Mouse (Mus musculus) hindbrain, embryonic 13.5 days (tissue): ENCODE data around the gene Eif2b5. TPM values are rescaled to one million over a fixed set of nuclear protein-coding genes. Genes with fewer than 3 reads are reported as not detected.
A peak's percentile ranks its signal among the peaks of the same experiment; 100 is the strongest.

ENCODE experiments used
- ATAC-seq: fragments of 200-750 bp; cut with Nextera tagmentation; 2 replicates; pipeline ENCODE4 v1.8.0; 2017; ENCODE audit warnings: moderate TSS enrichment; ENCODE audit not compliant: low FRiP score
- H3K27ac ChIP-seq: fragments of 300-500 bp; sonication (generic); 2 replicates; pipeline ENCODE4 v1.5.1; 2015; ENCODE audit warnings: inconsistent platforms, mild to moderate bottlenecking, moderate library complexity
- H3K27me3 ChIP-seq: fragments of 300-500 bp; sonication (generic); 2 replicates; pipeline ENCODE4 v1.6.1; 2015; ENCODE audit warnings: mild to moderate bottlenecking, inconsistent platforms
- H3K36me3 ChIP-seq: fragments of 300-500 bp; sonication (generic); 2 replicates; pipeline ENCODE4 v1.6.1; 2015; ENCODE audit warnings: mild to moderate bottlenecking, inconsistent platforms
- H3K4me1 ChIP-seq: fragments of 300-500 bp; sonication (generic); replicated peaks from 2 replicates; pipeline ENCODE4 v1.6.1; 2015; ENCODE audit warnings: inconsistent platforms
- H3K4me2 ChIP-seq: fragments of 300-500 bp; sonication (generic); 2 replicates; pipeline ENCODE4 v1.6.1; 2015; ENCODE audit warnings: inconsistent platforms, mild to moderate bottlenecking, moderate library complexity
- H3K4me3 ChIP-seq: fragments of 300-500 bp; sonication (generic); 2 replicates; pipeline ENCODE4 v1.5.1; 2015; ENCODE audit warnings: mild to moderate bottlenecking, inconsistent platforms
- H3K9ac ChIP-seq: fragments of 300-500 bp; sonication (generic); 2 replicates; pipeline ENCODE4 v1.6.1; 2015; ENCODE audit warnings: mild to moderate bottlenecking, inconsistent platforms
- H3K9me3 ChIP-seq: fragments of 300-500 bp; sonication (generic); 2 replicates; pipeline ENCODE4 v1.6.1; 2016; ENCODE audit warnings: inconsistent platforms
- WGBS: fragments of 180-500 bp; shearing (Covaris S2); methylation state at CpG from one replicate; pipeline ENCODE4 v1.1.7; 2015; 5-methylcytosine and 5-hydroxymethylcytosine counted together
- polyA plus RNA-seq: library from polyadenylated mRNA; unstranded; fragments of >200 nt; fragmentation: Nextera tagmentation; extraction: Ambion mirVana; gene quantifications from 2 replicates; pipeline ENCODE4 v1.2.1, GENCODE M21; 2015

Eif2b5 gene
- polyA plus RNA-seq, 1 experiment from 2014 or later: 99.5 TPM

- peaks cover 96% of the 10 kb centered on the region for H3K36me3 ChIP-seq
Measured at GRCm38 (mm10) chr16:20528779-20529178, 30.2 kb downstream of the Eif2b5 start.

GRCm38 (mm10) chr16:20529375-20529774 lies 30.8 kb downstream of the Eif2b5 start:
- Histone ChIP-seq H3K9me3 (no peaks in the 10 kb centered on the region), H3K36me3 (peaks cover 90% of the 10 kb centered on the region), H3K4me1 (no peaks in the 10 kb centered on the region), H3K27ac (no peak overlapping the region), H3K27me3 (no peaks in the 10 kb centered on the region), H3K9ac (no peak overlapping the region), H3K4me3 (no peak overlapping the region), H3K4me2 (no peak overlapping the region)
- 76% methylated on average over 1 of the region's 1 CpGs for WGBS
- ATAC-seq: no peak

More at GRCm38 (mm10) chr16:20528779-20529178, 30.2 kb downstream of the Eif2b5 start:
- Histone ChIP-seq H3K27ac (no peak overlapping the region), H3K4me3 (no peak overlapping the region), H3K4me2 (no peak overlapping the region), H3K27me3 (no peaks in the 10 kb centered on the region), H3K9me3 (no peaks in the 10 kb centered on the region), H3K9ac (no peak overlapping the region), H3K4me1 (no peaks in the 10 kb centered on the region)
- ATAC-seq: no peak
- WGBS: 91% methylated on average over 5 of the region's 5 CpGs

- WGBS: 95% methylated on average over 20 of the region's 20 CpGs
Measured at GRCm38 (mm10) chr16:20530941-20531340, 32.3 kb downstream of the Eif2b5 start.

GRCm38 (mm10) chr16:20534617-20535295 lies 36.1 kb downstream of the Eif2b5 start:
- no peak for ATAC-seq
- Histone ChIP-seq H3K4me3 (peak overlapping the region; percentile 91; the same call in 1 of the 2 replicates), H3K4me2 (no peak overlapping the region), H3K9ac (no peak overlapping the region), H3K27me3 (no peaks in the 10 kb centered on the region), H3K36me3 (peaks cover 60% of the 10 kb centered on the region), H3K4me1 (peaks cover 27% of the 10 kb centered on the region), H3K9me3 (no peaks in the 10 kb centered on the region), H3K27ac (no peak overlapping the region)
- 50% methylated on average over 10 of the region's 10 CpGs for WGBS

More at GRCm38 (mm10) chr16:20530941-20531340, 32.3 kb downstream of the Eif2b5 start:
- Histone ChIP-seq H3K27ac (no peak overlapping the region), H3K4me3 (no peak overlapping the region), H3K9me3 (no peaks in the 10 kb centered on the region), H3K4me2 (no peak overlapping the region), H3K36me3 (peaks cover 76% of the 10 kb centered on the region), H3K27me3 (no peaks in the 10 kb centered on the region), H3K9ac (no peak overlapping the region), H3K4me1 (no peaks in the 10 kb centered on the region)
- ATAC-seq: no peak

GRCm38 (mm10) chr16:20535296-20536080 lies 36.9 kb downstream of the Eif2b5 start, which contains the start of gene Ap2m1:
Ap2m1 (plus strand) TSS chr16:20535478.
- H3K27me3 ChIP-seq: no peaks in the 10 kb centered on the region
- H3K4me1 ChIP-seq: peaks cover 27% of the 10 kb centered on the region
- peak within 1 kb of the TSS; percentile 94 for H3K4me2 ChIP-seq
- peak within 1 kb of the TSS; percentile 90 for H3K27ac ChIP-seq
- peak within 1 kb of the TSS; percentile 91 for H3K4me3 ChIP-seq
- under 1% methylated on average over 48 of the region's 52 CpGs for WGBS
- H3K9me3 ChIP-seq: no peaks in the 10 kb centered on the region
- peak; percentile 98 for ATAC-seq
- peaks cover 60% of the 10 kb centered on the region for H3K36me3 ChIP-seq
- H3K9ac ChIP-seq: peak within 1 kb of the TSS; percentile 99

GRCm38 (mm10) chr16:20536081-20536665 lies 37.6 kb downstream of the Eif2b5 start:
- Histone ChIP-seq H3K4me1 (peaks cover 27% of the 10 kb centered on the region), H3K4me2 (peak overlapping the region; percentile 94), H3K27me3 (no peaks in the 10 kb centered on the region), H3K27ac (peak overlapping the region; percentile 90), H3K9me3 (no peaks in the 10 kb centered on the region), H3K9ac (peak overlapping the region; percentile 99), H3K36me3 (peaks cover 60% of the 10 kb centered on the region), H3K4me3 (peak overlapping the region; percentile 91)
- WGBS: 39% methylated on average over 8 of the region's 9 CpGs
- ATAC-seq: no peak

GRCm38 (mm10) chr16:20537071-20537471 lies 38.5 kb downstream of the Eif2b5 start:
- peak overlapping the region; percentile 91 for H3K4me3 ChIP-seq
- H3K9ac ChIP-seq: peak overlapping the region; percentile 99
- H3K9me3 ChIP-seq: no peaks in the 10 kb centered on the region
- 26% methylated on average over 5 of the region's 5 CpGs for WGBS
- H3K36me3 ChIP-seq: peaks cover 60% of the 10 kb centered on the region
- no peaks in the 10 kb centered on the region for H3K27me3 ChIP-seq
- peaks cover 27% of the 10 kb centered on the region for H3K4me1 ChIP-seq
- ATAC-seq: no peak
- peak overlapping the region; percentile 64; the same call in 1 of the 2 replicates for H3K27ac ChIP-seq
- H3K4me2 ChIP-seq: peak overlapping the region; percentile 94

GRCm38 (mm10) chr16:20537601-20538320 lies 39.1 kb downstream of the Eif2b5 start:
- H3K4me3 ChIP-seq: peak overlapping the region; percentile 91
- H3K9me3 ChIP-seq: no peaks in the 10 kb centered on the region
- no peaks in the 10 kb centered on the region for H3K27me3 ChIP-seq
- ATAC-seq: no peak
- H3K4me2 ChIP-seq: peak overlapping the region; percentile 94
- H3K36me3 ChIP-seq: peaks cover 61% of the 10 kb centered on the region
- 41% methylated on average over 6 of the region's 6 CpGs for WGBS
- peaks cover 27% of the 10 kb centered on the region for H3K4me1 ChIP-seq
- no peak overlapping the region for H3K27ac ChIP-seq
- H3K9ac ChIP-seq: peak overlapping the region; percentile 99

- H3K36me3 ChIP-seq: peaks cover 67% of the 10 kb centered on the region
- no peaks in the 10 kb centered on the region for H3K27me3 ChIP-seq
- no peak overlapping the region for H3K4me3 ChIP-seq
- 82% methylated on average over 3 of the region's 3 CpGs for WGBS
- no peak overlapping the region for H3K9ac ChIP-seq
- H3K27ac ChIP-seq: no peak overlapping the region
- no peak overlapping the region for H3K4me2 ChIP-seq
- no peak for ATAC-seq
- peaks cover 27% of the 10 kb centered on the region for H3K4me1 ChIP-seq
- H3K9me3 ChIP-seq: no peaks in the 10 kb centered on the region
Measured at GRCm38 (mm10) chr16:20539649-20540048, 41.0 kb downstream of the Eif2b5 start.

GRCm38 (mm10) chr16:20540438-20540837 lies 41.8 kb downstream of the Eif2b5 start:
- 92% methylated on average over 4 of the region's 4 CpGs for WGBS
- Histone ChIP-seq H3K27me3 (no peaks in the 10 kb centered on the region), H3K27ac (no peak overlapping the region), H3K9ac (no peak overlapping the region), H3K4me1 (peaks cover 27% of the 10 kb centered on the region), H3K4me2 (no peak overlapping the region), H3K4me3 (no peak overlapping the region), H3K36me3 (peaks cover 75% of the 10 kb centered on the region), H3K9me3 (no peaks in the 10 kb centered on the region)
- ATAC-seq: no peak

- no peak overlapping the region for H3K4me3 ChIP-seq
- H3K4me1 ChIP-seq: peaks cover 20% of the 10 kb centered on the region
- H3K4me2 ChIP-seq: no peak overlapping the region
- H3K27ac ChIP-seq: no peak overlapping the region
- H3K36me3 ChIP-seq: peaks cover 60% of the 10 kb centered on the region
- ATAC-seq: no peak
- WGBS: 92% methylated on average over 10 of the region's 10 CpGs
- no peaks in the 10 kb centered on the region for H3K9me3 ChIP-seq
- H3K27me3 ChIP-seq: no peaks in the 10 kb centered on the region
- no peak overlapping the region for H3K9ac ChIP-seq
Measured at GRCm38 (mm10) chr16:20545696-20546095, 47.1 kb downstream of the Eif2b5 start.
